Mouse (Mus musculus) midbrain, embryonic 11.5 days (tissue): Measurements from ENCODE around the gene Ehd1. TPM values are rescaled to one million over a fixed set of nuclear protein-coding genes. Genes with fewer than 3 reads are reported as not detected.
"Not testable (repeated sequence)": the region's sequence is repeated elsewhere in the genome, so short reads cannot be mapped to it uniquely, and the experiment has no call there.

Experiments
- ATAC-seq: fragments of 200-750 bp; cut with Nextera tagmentation; 2 replicates; pipeline ENCODE4 v1.8.0; 2017; ENCODE audit warnings: moderate TSS enrichment, moderate library complexity; ENCODE audit not compliant: low FRiP score
- DNase-seq: peaks from one replicate; pipeline ENCODE4 v3.0.0; 2015; ENCODE audit warnings: low spot score; ENCODE audit errors: missing footprints
- H3K27ac ChIP-seq: fragments of 300-500 bp; sonication (generic); 2 replicates; pipeline ENCODE4 v1.5.1; 2014; ENCODE audit warnings: low read depth, low read length
- H3K27me3 ChIP-seq: fragments of 300-500 bp; sonication (generic); 2 replicates; pipeline ENCODE4 v1.6.1; 2014; ENCODE audit warnings: mild to moderate bottlenecking, low read length, moderate library complexity, mixed read lengths; ENCODE audit not compliant: control insufficient read depth, insufficient read depth
- H3K36me3 ChIP-seq: fragments of 300-500 bp; sonication (generic); 2 replicates; pipeline ENCODE4 v1.6.1; 2014; ENCODE audit warnings: mild to moderate bottlenecking, low read length, moderate library complexity, mixed read lengths; ENCODE audit not compliant: control insufficient read depth, insufficient read depth
- H3K4me1 ChIP-seq: fragments of 300-500 bp; sonication (generic); 2 replicates; pipeline ENCODE4 v1.6.1; 2014; ENCODE audit warnings: low read length; ENCODE audit not compliant: control insufficient read depth, insufficient read depth
- H3K4me2 ChIP-seq: fragments of 300-500 bp; sonication (generic); 2 replicates; pipeline ENCODE4 v1.6.1; 2014; ENCODE audit warnings: mild to moderate bottlenecking, moderate library complexity
- H3K4me3 ChIP-seq: fragments of 300-500 bp; sonication (generic); 2 replicates; pipeline ENCODE4 v1.5.1; 2014; ENCODE audit warnings: low read depth, low read length
- H3K9ac ChIP-seq: fragments of 300-500 bp; sonication (generic); 2 replicates; pipeline ENCODE4 v1.6.1; 2014; ENCODE audit warnings: low read length
- H3K9me3 ChIP-seq: fragments of 300-500 bp; sonication (generic); 2 replicates; pipeline ENCODE4 v1.6.1; 2016; ENCODE audit warnings: low read length; ENCODE audit not compliant: control insufficient read depth
- WGBS: fragments of 180-500 bp; shearing (Covaris S2); extraction: QIAGEN DNeasy Blood & Tissue Kit; methylation state at CpG from one replicate; pipeline ENCODE4 v1.1.7; 2014; 5-methylcytosine and 5-hydroxymethylcytosine counted together
- polyA plus RNA-seq: library from polyadenylated mRNA; unstranded; fragments of >200 nt; fragmentation: Nextera tagmentation; extraction: Ambion mirVana; gene quantifications from 2 replicates; pipeline ENCODE4 v1.2.1, GENCODE M21; 2014

The Ehd1 gene
- polyA plus RNA-seq, 1 experiment from 2014 or later, result 68.2 TPM

DNA sequence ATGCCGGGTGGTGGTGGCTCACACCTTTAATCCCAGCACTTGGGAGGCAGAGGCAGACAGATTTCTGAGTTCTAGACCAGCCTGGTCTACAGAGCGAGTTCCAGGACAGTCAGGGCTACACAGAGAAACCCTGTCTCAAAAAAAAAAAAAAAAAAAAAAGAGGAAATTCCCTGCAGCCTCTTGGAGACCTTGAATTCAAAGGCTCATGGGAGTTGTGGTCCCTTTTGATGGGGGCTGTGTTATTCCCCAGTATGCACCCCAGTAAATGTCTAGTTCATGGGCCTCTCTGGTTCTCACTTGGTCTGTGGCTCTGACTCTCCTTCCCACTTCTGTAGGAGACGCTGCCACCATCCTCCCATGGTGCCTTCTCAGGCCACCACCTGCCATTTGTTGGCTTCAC, 35.3 kb downstream of the Ehd1 start:
- not testable (repeated sequence) for ATAC-seq, H3K36me3 ChIP-seq, H3K27ac ChIP-seq, H3K27me3 ChIP-seq, H3K4me3 ChIP-seq, DNase-seq, H3K4me2 ChIP-seq, H3K9me3 ChIP-seq, H3K9ac ChIP-seq, H3K4me1 ChIP-seq
- 89% methylated on average over 3 of the region's 3 CpGs for WGBS

DNA sequence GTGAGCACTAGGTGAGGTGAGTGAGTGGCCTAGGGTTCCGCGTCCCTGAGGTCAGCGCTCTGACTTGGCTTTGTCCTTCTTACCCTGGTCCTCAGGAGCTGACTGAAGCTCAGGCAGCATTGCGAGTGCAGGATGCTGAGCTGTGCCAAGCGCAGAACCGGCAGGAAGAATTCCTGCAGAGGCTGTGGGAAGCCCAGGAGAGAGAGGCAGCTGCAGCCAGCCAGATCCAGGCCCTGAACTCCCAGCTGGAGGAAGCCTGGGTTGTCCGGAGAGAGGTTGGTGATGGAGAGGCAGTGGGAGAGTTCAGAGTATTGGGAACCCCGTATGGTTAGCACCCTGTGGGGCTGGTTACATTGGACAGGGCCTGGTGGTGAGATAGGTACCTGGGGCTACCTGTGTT, 37.3 kb downstream of the Ehd1 start:
- WGBS, result 95% methylated on average over 8 of the region's 8 CpGs
- no peak overlapping the region for H3K27ac ChIP-seq
- no peak overlapping the region for H3K4me2 ChIP-seq
- ATAC-seq (no peak), DNase-seq (no peak)
- H3K9me3 ChIP-seq, result no peaks in the 10 kb centered on the region
- no peak overlapping the region for H3K4me3 ChIP-seq
- H3K36me3 ChIP-seq, result no peaks in the 10 kb centered on the region; the same call in 1 of the 2 replicates
- no peaks in the 10 kb centered on the region for H3K4me1 ChIP-seq
- H3K9ac ChIP-seq, result no peak overlapping the region
- H3K27me3 ChIP-seq, result no peaks in the 10 kb centered on the region

DNA sequence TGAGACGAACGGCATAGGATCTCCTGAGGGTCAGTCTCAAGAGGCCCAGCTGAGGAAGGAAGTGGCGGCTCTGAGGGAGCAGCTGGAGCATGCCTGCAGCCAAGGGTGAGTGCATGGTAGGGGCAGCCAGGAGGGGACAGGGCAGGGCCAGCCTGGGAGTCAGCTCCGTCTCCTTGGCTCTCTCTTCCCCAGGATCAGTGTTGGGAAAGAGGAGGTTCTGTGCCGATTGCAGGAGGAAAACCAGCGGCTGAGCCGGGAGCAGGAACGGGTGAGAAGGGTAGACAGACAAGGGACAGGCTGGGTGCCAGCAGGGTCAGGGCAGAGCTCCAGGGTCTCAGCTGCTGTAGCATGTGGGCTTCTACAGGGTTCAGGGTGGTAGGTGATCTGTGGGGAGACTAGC, 38.0 kb downstream of the Ehd1 start:
- DNase-seq (no peak), ATAC-seq (no peak)
- 88% methylated on average over 8 of the region's 8 CpGs for WGBS
- H3K9me3 ChIP-seq, result no peaks in the 10 kb centered on the region
- no peak overlapping the region for H3K9ac ChIP-seq
- H3K4me2 ChIP-seq, result no peak overlapping the region
- H3K27me3 ChIP-seq, result no peaks in the 10 kb centered on the region
- no peak overlapping the region for H3K4me3 ChIP-seq
- H3K27ac ChIP-seq, result no peak overlapping the region
- no peaks in the 10 kb centered on the region for H3K4me1 ChIP-seq
- no peaks in the 10 kb centered on the region; the same call in 1 of the 2 replicates for H3K36me3 ChIP-seq

DNA sequence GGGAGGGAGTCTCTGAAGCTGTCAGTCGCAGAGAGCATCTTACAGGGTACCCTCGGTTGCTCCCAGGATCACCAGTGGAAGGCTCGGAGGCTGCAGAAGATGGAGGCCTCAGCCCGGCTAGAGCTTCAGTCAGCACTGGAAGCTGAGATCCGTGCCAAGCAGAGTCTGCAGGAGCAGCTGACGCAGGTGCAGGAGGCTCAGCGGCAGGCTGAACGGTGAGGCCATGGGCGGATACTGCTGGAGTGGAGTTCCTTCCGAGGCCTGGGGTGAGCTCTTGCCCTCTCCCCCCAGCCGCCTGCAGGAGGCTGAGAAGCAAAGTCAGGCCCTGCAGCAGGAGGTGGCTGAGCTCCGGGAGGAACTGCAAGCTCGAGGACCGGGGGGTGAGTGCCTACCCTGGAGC, 39.0 kb downstream of the Ehd1 start:
- WGBS, result 77% methylated on average over 14 of the region's 14 CpGs

DNA sequence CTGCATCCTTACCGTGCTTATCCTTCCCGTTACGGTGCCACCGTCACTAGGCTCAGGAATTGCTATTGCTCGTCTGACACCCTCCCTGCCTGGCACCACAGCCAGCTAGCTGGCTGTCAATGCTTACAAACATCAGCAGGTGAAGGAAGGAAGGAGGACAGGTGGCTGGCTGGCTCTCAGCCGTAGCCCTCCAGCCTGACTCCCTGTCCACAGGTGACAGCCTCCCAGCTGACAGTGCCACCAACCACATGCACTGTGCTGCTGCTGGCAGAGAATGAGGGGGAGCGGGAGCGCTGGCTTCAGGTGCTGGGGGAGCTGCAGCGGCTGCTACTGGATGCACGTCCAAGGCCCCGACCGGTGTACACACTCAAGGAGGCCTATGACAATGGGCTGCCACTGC, 41.6 kb downstream of the Ehd1 start:
- H3K4me3 ChIP-seq, result no peak overlapping the region
- ATAC-seq (no peak), DNase-seq (no peak)
- no peak overlapping the region for H3K9ac ChIP-seq
- 90% methylated on average over 12 of the region's 12 CpGs for WGBS
- H3K4me2 ChIP-seq, result no peak overlapping the region
- H3K27me3 ChIP-seq, result no peaks in the 10 kb centered on the region
- no peaks in the 10 kb centered on the region for H3K36me3 ChIP-seq
- no peak overlapping the region for H3K27ac ChIP-seq
- no peaks in the 10 kb centered on the region for H3K9me3 ChIP-seq
- no peaks in the 10 kb centered on the region for H3K4me1 ChIP-seq

More for the DNA sequence above, 39.0 kb downstream of the Ehd1 start:
- no peaks in the 10 kb centered on the region; the same call in 1 of the 2 replicates for H3K36me3 ChIP-seq
- no peaks in the 10 kb centered on the region for H3K4me1 ChIP-seq
- peak; percentile 62 for DNase-seq
- no peak overlapping the region for H3K4me3 ChIP-seq
- no peaks in the 10 kb centered on the region for H3K27me3 ChIP-seq
- no peak overlapping the region for H3K4me2 ChIP-seq
- ATAC-seq, result no peak
- no peaks in the 10 kb centered on the region for H3K9me3 ChIP-seq
- H3K9ac ChIP-seq, result no peak overlapping the region
- no peak overlapping the region for H3K27ac ChIP-seq

DNA sequence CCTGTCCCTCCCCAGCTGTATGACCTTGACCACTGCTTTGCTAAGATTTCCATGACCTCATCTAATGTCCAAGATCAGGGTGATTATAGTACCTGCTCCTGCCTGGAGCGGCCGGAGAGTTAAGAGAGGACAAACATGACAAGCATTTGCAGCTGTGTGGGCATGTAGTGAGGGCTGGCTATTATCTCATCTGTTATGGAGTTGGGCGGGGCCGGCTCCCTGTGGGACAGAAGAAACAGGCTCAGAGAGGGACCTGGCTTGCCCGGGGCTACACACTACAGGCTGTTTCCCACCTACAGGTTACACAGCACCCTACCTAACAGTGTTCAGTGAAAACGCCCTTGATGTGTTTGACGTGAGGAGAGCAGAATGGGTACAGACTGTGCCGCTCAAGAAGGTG, 44.8 kb downstream of the Ehd1 start:
- WGBS, result 87% methylated on average over 8 of the region's 8 CpGs

DNA sequence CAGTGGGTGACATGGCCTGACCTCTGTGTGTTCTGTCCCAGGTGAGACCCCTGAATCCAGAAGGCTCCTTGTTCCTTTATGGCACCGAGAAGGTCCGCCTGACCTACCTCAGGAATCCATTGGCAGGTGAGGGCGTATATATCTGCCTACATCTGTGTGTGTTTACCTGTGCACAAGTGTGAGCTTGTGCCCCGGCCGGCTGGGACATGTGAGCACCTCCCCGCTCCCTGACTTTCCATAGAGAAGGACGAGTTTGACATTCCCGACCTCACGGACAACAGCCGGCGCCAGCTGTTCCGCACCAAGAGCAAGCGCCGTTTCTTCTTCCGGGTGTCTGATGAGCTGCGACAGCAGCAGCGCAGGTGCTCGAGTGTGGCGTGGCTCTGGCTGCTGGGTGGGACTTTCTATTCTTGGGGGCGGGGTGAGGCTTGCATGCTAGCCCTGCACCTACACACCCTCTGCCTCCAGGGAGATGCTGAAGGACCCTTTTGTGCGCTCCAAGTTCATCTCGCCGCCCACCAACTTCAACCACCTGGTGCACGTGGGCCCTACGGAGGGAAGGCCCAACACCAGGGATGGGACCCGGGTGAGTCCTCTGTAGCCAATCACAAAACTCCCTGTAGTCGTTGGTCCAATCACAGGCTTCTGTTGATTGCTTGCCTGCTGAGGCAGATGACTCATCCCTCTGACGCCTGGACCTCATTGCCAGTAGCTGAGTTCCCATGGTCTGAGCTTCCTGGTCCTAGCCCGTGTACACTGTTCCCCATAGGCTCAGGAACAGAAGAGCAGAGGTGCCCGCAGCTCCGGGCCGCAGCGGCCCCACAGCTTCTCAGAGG, 45.5 kb downstream of the Ehd1 start:
- 86% methylated on average over 33 of the region's 33 CpGs for WGBS
- Histone ChIP-seq H3K36me3 (no peaks in the 10 kb centered on the region), H3K9ac (no peak overlapping the region), H3K27me3 (no peaks in the 10 kb centered on the region), H3K9me3 (no peaks in the 10 kb centered on the region), H3K4me3 (no peak overlapping the region), H3K4me1 (no peaks in the 10 kb centered on the region), H3K4me2 (no peak overlapping the region), H3K27ac (no peak overlapping the region)
- no peak for ATAC-seq
- peak; percentile 2 for DNase-seq

More for the DNA sequence above, 44.8 kb downstream of the Ehd1 start:
- Histone ChIP-seq H3K27me3 (no peaks in the 10 kb centered on the region), H3K36me3 (no peaks in the 10 kb centered on the region), H3K9me3 (no peaks in the 10 kb centered on the region), H3K4me2 (no peak overlapping the region), H3K4me1 (no peaks in the 10 kb centered on the region), H3K27ac (no peak overlapping the region), H3K9ac (no peak overlapping the region), H3K4me3 (no peak overlapping the region)
- DNase-seq, result peak; percentile 12
- ATAC-seq, result no peak

DNA sequence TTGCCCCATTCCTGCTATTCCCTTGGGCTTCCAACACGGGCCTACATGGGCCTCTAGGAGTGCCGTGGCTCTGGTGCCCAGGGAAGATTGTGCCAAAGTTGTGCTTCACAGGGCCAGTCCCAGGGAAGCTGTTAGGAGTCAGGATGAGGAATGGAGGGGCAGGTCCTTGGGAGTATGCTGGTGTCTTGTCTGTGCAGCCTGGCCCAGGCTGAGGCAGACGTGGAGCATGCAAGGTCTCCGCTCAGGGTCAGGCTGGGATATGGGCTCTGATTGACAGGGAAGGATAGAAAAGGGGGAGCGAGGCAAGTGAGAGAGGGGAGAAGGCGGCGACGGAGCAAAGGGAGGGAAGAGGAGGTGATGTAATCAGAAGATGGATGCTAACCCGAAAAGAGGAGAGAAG, 48.2 kb downstream of the Ehd1 start:
- Histone ChIP-seq H3K9ac (no peak overlapping the region), H3K27ac (no peak overlapping the region), H3K4me3 (no peak overlapping the region), H3K4me2 (no peak overlapping the region), H3K36me3 (no peaks in the 10 kb centered on the region), H3K4me1 (no peaks in the 10 kb centered on the region), H3K9me3 (no peaks in the 10 kb centered on the region), H3K27me3 (no peaks in the 10 kb centered on the region)
- DNase-seq (no peak), ATAC-seq (no peak)
- WGBS, result 78% methylated on average over 9 of the region's 9 CpGs

DNA sequence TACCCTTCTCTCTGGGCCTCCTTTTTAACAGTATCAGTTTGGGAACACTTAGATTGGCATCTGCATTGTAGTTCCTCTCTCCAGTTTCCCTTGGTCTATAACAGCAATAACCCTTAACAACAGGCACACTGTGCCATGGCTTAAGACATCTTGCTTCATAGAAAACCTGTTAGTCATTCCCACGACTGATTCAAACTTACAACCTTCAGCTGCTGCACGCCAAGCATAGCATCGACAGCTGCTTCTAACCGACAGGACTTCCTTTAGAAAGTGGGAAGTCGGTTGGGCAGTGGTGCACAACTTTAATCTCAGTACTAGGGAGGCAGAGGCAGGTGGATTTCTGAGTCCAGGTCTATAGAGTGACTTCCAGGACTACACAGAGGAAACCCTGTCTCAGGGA, 54.7 kb downstream of the Ehd1 start:
- DNase-seq, result no peak
- no peaks in the 10 kb centered on the region for H3K36me3 ChIP-seq

More for the DNA sequence above, 54.7 kb downstream of the Ehd1 start:
- H3K4me1 ChIP-seq, result peaks cover 14% of the 10 kb centered on the region
- ATAC-seq, result no peak
- H3K9ac ChIP-seq, result peak overlapping the region; percentile 46
- no peaks in the 10 kb centered on the region for H3K27me3 ChIP-seq
- WGBS, result 76% methylated on average over 5 of the region's 5 CpGs
- H3K4me3 ChIP-seq, result no peak overlapping the region
- no peak overlapping the region for H3K27ac ChIP-seq
- H3K9me3 ChIP-seq, result no peaks in the 10 kb centered on the region
- no peak overlapping the region for H3K4me2 ChIP-seq
